10 mouse cellular contexts compared by ENCODE assay signal in genomic region chr16:4417455-4417854, GRCm38 (mm10). TPM values are rescaled to one million over a fixed set of nuclear protein-coding genes. Genes with fewer than 3 reads are reported as not detected.
DNase-seq lines count a peak whose midpoint lies in the region; ATAC-seq and TF ChIP-seq lines count a peak whose summit lies in the region.
"Had no signal": no experiment of that assay in that cellular context is flagged by ENCODE, and none has a peak within 500 bp of the region (broad histone marks: within the 10 kb centered on the region; RNA-seq: fewer than 3 reads in every experiment).

No protein-coding gene starts in this region.

- no peak for ATAC-seq in forebrain, embryonic 14.5 days
- no peak for ATAC-seq in forebrain, embryonic 12.5 days (ENCODE audit: low FRiP score)
- ATAC-seq in lung, embryonic 15.5 days (ENCODE audit: borderline replicate concordance, extremely low read depth, low FRiP score, low TSS enrichment) = no peak
- no peak for ATAC-seq in liver, embryonic 11.5 days (replicated peaks; ENCODE audit: low FRiP score)

- no peaks in the 10 kb centered on the region for H3K9me3 ChIP-seq in forebrain, embryonic 14.5 days (replicated peaks; ENCODE audit: control insufficient read depth, low read length)
- no peaks in the 10 kb centered on the region for H3K9me3 ChIP-seq in forebrain, embryonic 12.5 days
- no peaks in the 10 kb centered on the region for H3K9me3 ChIP-seq in lung, embryonic 15.5 days
- no peaks in the 10 kb centered on the region for H3K9me3 ChIP-seq in liver, embryonic 11.5 days (ENCODE audit: control insufficient read depth, low read length)

- TF ChIP-seq CTCF in olfactory bulb, adult 2 months (IDR thresholded peaks at IDR 0.05; ENCODE audit: insufficient read depth, low read depth, low read length) = no peak

- peak overlapping the region; percentile 96 for H3K4me2 ChIP-seq in forebrain, embryonic 14.5 days (ENCODE audit: low read length)
- no peak overlapping the region for H3K4me2 ChIP-seq in forebrain, embryonic 12.5 days
- 0 out of 2 replicates have a peak overlapping the region, but pooled peaks have one; percentile 99 for H3K4me2 ChIP-seq in lung, embryonic 15.5 days
- peak overlapping the region; percentile 94 for H3K4me2 ChIP-seq in liver, embryonic 11.5 days

- 80% methylated on average over 7 of the region's 7 CpGs for WGBS in forebrain, embryonic 14.5 days
- WGBS in forebrain, embryonic 12.5 days = 83% methylated on average over 7 of the region's 7 CpGs
- WGBS in lung, embryonic 15.5 days = 60% methylated on average over 7 of the region's 7 CpGs
- 75% methylated on average over 7 of the region's 7 CpGs for WGBS in liver, embryonic 11.5 days
- 26% methylated on average over 7 of the region's 7 CpGs for WGBS in olfactory bulb, adult 2 months

- no peaks in the 10 kb centered on the region for H3K27me3 ChIP-seq in forebrain, embryonic 14.5 days (replicated peaks; ENCODE audit: control insufficient read depth, insufficient read depth, low read length)
- H3K27me3 ChIP-seq in forebrain, embryonic 12.5 days = peaks cover 33% of the 10 kb centered on the region
- H3K27me3 ChIP-seq in lung, embryonic 15.5 days = peaks cover 19% of the 10 kb centered on the region; the same call in 1 of the 2 replicates
- peaks cover 7% of the 10 kb centered on the region for H3K27me3 ChIP-seq in liver, embryonic 11.5 days (replicated peaks; ENCODE audit: control insufficient read depth, insufficient read depth, low read length)

- no peak overlapping the region for H3K27ac ChIP-seq in forebrain, embryonic 14.5 days (ENCODE audit: low read depth, low read length)
- H3K27ac ChIP-seq in forebrain, embryonic 12.5 days = no peak overlapping the region
- H3K27ac ChIP-seq in lung, embryonic 15.5 days = no peak overlapping the region
- H3K27ac ChIP-seq in liver, embryonic 11.5 days (ENCODE audit: low read depth, low read length) = no peak overlapping the region
- no peak overlapping the region for H3K27ac ChIP-seq in olfactory bulb, adult 2 months (ENCODE audit: insufficient read depth, low read depth, low read length)

- no peak overlapping the region for H3K9ac ChIP-seq in forebrain, embryonic 14.5 days (ENCODE audit: low read length)
- H3K9ac ChIP-seq in forebrain, embryonic 12.5 days = no peak overlapping the region
- no peak overlapping the region for H3K9ac ChIP-seq in lung, embryonic 15.5 days
- no peak overlapping the region for H3K9ac ChIP-seq in liver, embryonic 11.5 days (ENCODE audit: low read depth, low read length)

- DNase-seq in forebrain, embryonic 14.5 days (ENCODE audit: low spot score) = no peak
- DNase-seq in lung, postnatal 4 days = no peak
- no peak for DNase-seq in liver, embryonic 11.5 days (ENCODE audit: low spot score)
- DNase-seq in MN1 (ENCODE audit: low spot score) = no peak
- DNase-seq in frontal cortex, adult 2 months (ENCODE audit: extremely low spot score in 1 of 2, low spot score in 1 of 2) = no peak
- DNase-seq: cerebellum, adult 11 months; thymus, postnatal 25 days had no signal

- H3K4me1 ChIP-seq in forebrain, embryonic 14.5 days (ENCODE audit: control insufficient read depth, insufficient read depth, low read length) = peaks cover 24% of the 10 kb centered on the region
- H3K4me1 ChIP-seq in forebrain, embryonic 12.5 days = peaks cover 35% of the 10 kb centered on the region
- H3K4me1 ChIP-seq in lung, embryonic 15.5 days = peaks cover 23% of the 10 kb centered on the region
- H3K4me1 ChIP-seq in liver, embryonic 11.5 days (replicated peaks; ENCODE audit: control insufficient read depth, insufficient read depth, low read length) = peaks cover 48% of the 10 kb centered on the region
- peaks cover 36% of the 10 kb centered on the region for H3K4me1 ChIP-seq in olfactory bulb, adult 2 months (ENCODE audit: control insufficient read depth, insufficient read depth, low read length)

- H3K36me3 ChIP-seq in forebrain, embryonic 14.5 days (ENCODE audit: control insufficient read depth, insufficient read depth, low read length) = no peaks in the 10 kb centered on the region
- H3K36me3 ChIP-seq in forebrain, embryonic 12.5 days (replicated peaks) = no peaks in the 10 kb centered on the region
- no peaks in the 10 kb centered on the region for H3K36me3 ChIP-seq in lung, embryonic 15.5 days
- H3K36me3 ChIP-seq in liver, embryonic 11.5 days (ENCODE audit: control insufficient read depth, insufficient read depth, low read length) = no peaks in the 10 kb centered on the region

- no peak overlapping the region for H3K4me3 ChIP-seq in forebrain, embryonic 14.5 days (ENCODE audit: low read depth, low read length)
- H3K4me3 ChIP-seq in forebrain, embryonic 12.5 days (replicated peaks) = no peak overlapping the region
- H3K4me3 ChIP-seq in lung, embryonic 15.5 days = no peak overlapping the region
- H3K4me3 ChIP-seq in liver, embryonic 11.5 days (ENCODE audit: low read depth, low read length) = 0 out of 2 replicates have a peak overlapping the region, but pooled peaks have one; percentile 6
- peak overlapping the region; percentile 87 for H3K4me3 ChIP-seq in olfactory bulb, adult 2 months (ENCODE audit: insufficient read depth, low read depth, low read length)

- no peak for TF ChIP-seq POLR2A in olfactory bulb, adult 2 months (IDR thresholded peaks at IDR 0.05; ENCODE audit: insufficient read depth, low read depth, low read length)

RNA-seq across cellular contexts. Expression of gene Adcy9, which starts 2.8 kb away (rescaled TPM):
- polyA plus RNA-seq in forebrain, embryonic 14.5 days (2014; fragmentation: Nextera tagmentation; extraction: Ambion mirVana) = 1.8 and 2.4 TPM in 2 replicates
- polyA plus RNA-seq in forebrain, embryonic 12.5 days (2016; fragmentation: Nextera tagmentation; extraction: Ambion mirVana) = 1.4 and 1.8 TPM in 2 replicates
- 1.2 and 1.5 TPM in 2 replicates for polyA plus RNA-seq in lung, embryonic 15.5 days (2015; fragmentation: Nextera tagmentation; extraction: Ambion mirVana)
- polyA plus RNA-seq in liver, embryonic 11.5 days (2014; fragmentation: Nextera tagmentation; extraction: Ambion mirVana) = 1.6 and 2.1 TPM in 2 replicates
- not detected in 2 replicates for polyA plus RNA-seq in olfactory bulb, adult 2 months (2012; ENCODE audit: insufficient read depth, insufficient read length, low replicate concordance, missing spikeins)
- 18.3 and 21.6 TPM in 2 replicates for polyA plus RNA-seq in frontal cortex, adult 2 months (2012; rRNA removed)

Comparison
In these comparisons a context has a peak if more than half of its experiments do, and no peak if none do; other contexts are left out.
1. H3K4me3 ChIP-seq: peak in liver, embryonic 11.5 days (single experiment) and olfactory bulb, adult 2 months (single experiment); none in forebrain, embryonic 14.5 days (single experiment), forebrain, embryonic 12.5 days (single experiment) and lung, embryonic 15.5 days (single experiment).